Mouse (Mus musculus): ENCODE measurements around the gene Dnah1. TPM values are rescaled to one million over a fixed set of nuclear protein-coding genes. Genes with fewer than 3 reads are reported as not detected.

The Dnah1 gene
- polyA plus RNA-seq, 2 experiments, result 5.6 to 12.1 TPM

DNA sequence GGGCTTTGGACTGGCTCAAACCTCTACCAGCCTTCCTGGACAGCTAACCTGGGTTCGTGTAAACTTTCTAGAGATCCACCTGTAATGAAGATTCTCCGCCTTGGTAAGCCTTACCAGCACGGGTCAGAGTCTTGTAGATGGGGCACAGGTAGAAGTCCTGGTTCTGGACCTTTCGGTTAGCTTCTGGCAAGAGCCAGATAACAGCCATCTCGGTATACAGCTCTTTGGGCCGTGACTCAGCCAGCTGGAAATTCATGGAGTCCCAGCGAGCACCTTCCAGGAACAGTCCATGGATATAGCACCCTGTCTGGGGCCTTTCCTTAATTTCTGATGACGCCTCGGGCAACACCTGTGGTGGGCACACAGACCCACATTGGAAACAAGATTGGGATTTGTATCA lies 62.8 kb downstream of the Dnah1 start:
- Histone ChIP-seq H3K9ac (ENCODE audit: low read depth, low read length, severe bottlenecking) (no peak overlapping the region), H3K9me3 (ENCODE audit: control insufficient read depth, low read length) (no peaks in the 10 kb centered on the region), H3K4me2 (replicated peaks; ENCODE audit: low read depth, low read length, severe bottlenecking) (no peak overlapping the region), H3K36me3 (ENCODE audit: control insufficient read depth, insufficient read depth, low read length) (peaks cover 68% of the 10 kb centered on the region), H3K4me1 (ENCODE audit: control insufficient read depth, insufficient read depth, low read length) (peaks cover 6% of the 10 kb centered on the region; the same call in 1 of the 2 replicates), H3K27ac (replicated peaks; ENCODE audit: low read depth, low read length) (no peak overlapping the region), H3K4me3 (replicated peaks; ENCODE audit: low read length) (no peak overlapping the region), H3K27me3 (ENCODE audit: control insufficient read depth, insufficient read depth, low read length) (no peaks in the 10 kb centered on the region)
- DNase-seq (ENCODE audit: low spot score), result no peak
- 96% methylated on average over 9 of the region's 9 CpGs for WGBS
- ATAC-seq (ENCODE audit: low FRiP score, low read depth), result no peak
- TF ChIP-seq POLR2A (IDR thresholded peaks at IDR 0.05; ENCODE audit: borderline replicate concordance, extremely low read depth, insufficient read depth, insufficient read length), result no peak

- TF ChIP-seq POLR2A (IDR thresholded peaks at IDR 0.05; ENCODE audit: borderline replicate concordance, extremely low read depth, insufficient read depth, insufficient read length), result no peak
- Histone ChIP-seq H3K36me3 (ENCODE audit: control insufficient read depth, insufficient read depth, low read length) (peaks cover 74% of the 10 kb centered on the region), H3K4me2 (replicated peaks; ENCODE audit: low read depth, low read length, severe bottlenecking) (no peak overlapping the region), H3K27ac (replicated peaks; ENCODE audit: low read depth, low read length) (no peak overlapping the region), H3K27me3 (ENCODE audit: control insufficient read depth, insufficient read depth, low read length) (no peaks in the 10 kb centered on the region), H3K4me3 (replicated peaks; ENCODE audit: low read length) (no peak overlapping the region), H3K9ac (ENCODE audit: low read depth, low read length, severe bottlenecking) (no peak overlapping the region), H3K9me3 (ENCODE audit: control insufficient read depth, low read length) (no peaks in the 10 kb centered on the region), H3K4me1 (ENCODE audit: control insufficient read depth, insufficient read depth, low read length) (peaks cover 6% of the 10 kb centered on the region; the same call in 1 of the 2 replicates)
- no peak for ATAC-seq (ENCODE audit: low FRiP score, low read depth)
- no peak for DNase-seq (ENCODE audit: low spot score)
- WGBS, result 95% methylated on average over 4 of the region's 4 CpGs
Measured at GRCm38 (mm10) chr14:31260374-31260773, 63.3 kb downstream of the Dnah1 start.

- Histone ChIP-seq H3K4me3 (replicated peaks; ENCODE audit: low read length) (no peak overlapping the region), H3K9ac (ENCODE audit: low read depth, low read length, severe bottlenecking) (no peak overlapping the region), H3K27me3 (ENCODE audit: control insufficient read depth, insufficient read depth, low read length) (no peaks in the 10 kb centered on the region), H3K4me2 (replicated peaks; ENCODE audit: low read depth, low read length, severe bottlenecking) (no peak overlapping the region), H3K9me3 (ENCODE audit: control insufficient read depth, low read length) (no peaks in the 10 kb centered on the region), H3K27ac (replicated peaks; ENCODE audit: low read depth, low read length) (no peak overlapping the region), H3K36me3 (ENCODE audit: control insufficient read depth, insufficient read depth, low read length) (peaks cover 92% of the 10 kb centered on the region), H3K4me1 (ENCODE audit: control insufficient read depth, insufficient read depth, low read length) (no peaks in the 10 kb centered on the region)
- no peak for TF ChIP-seq POLR2A (IDR thresholded peaks at IDR 0.05; ENCODE audit: borderline replicate concordance, extremely low read depth, insufficient read depth, insufficient read length)
- ATAC-seq (ENCODE audit: low FRiP score, low read depth), result no peak
- 94% methylated on average over 14 of the region's 14 CpGs for WGBS
- no peak for DNase-seq (ENCODE audit: low spot score)
Measured at GRCm38 (mm10) chr14:31258476-31259050, 65.1 kb downstream of the Dnah1 start.

GRCm38 (mm10) chr14:31252091-31252490 lies 71.6 kb downstream of the Dnah1 start:
- ATAC-seq (ENCODE audit: low FRiP score, low read depth) (no peak), DNase-seq (ENCODE audit: low spot score) (no peak)
- Histone ChIP-seq H3K9ac (ENCODE audit: low read depth, low read length, severe bottlenecking) (peak overlapping the region; percentile 99), H3K4me1 (ENCODE audit: control insufficient read depth, insufficient read depth, low read length) (peaks cover 5% of the 10 kb centered on the region), H3K9me3 (ENCODE audit: control insufficient read depth, low read length) (no peaks in the 10 kb centered on the region), H3K4me2 (replicated peaks; ENCODE audit: low read depth, low read length, severe bottlenecking) (peak overlapping the region; percentile 76), H3K4me3 (replicated peaks; ENCODE audit: low read length) (peak overlapping the region; percentile 97), H3K36me3 (ENCODE audit: control insufficient read depth, insufficient read depth, low read length) (peaks cover 44% of the 10 kb centered on the region), H3K27ac (replicated peaks; ENCODE audit: low read depth, low read length) (no peak overlapping the region), H3K27me3 (ENCODE audit: control insufficient read depth, insufficient read depth, low read length) (no peaks in the 10 kb centered on the region)
- TF ChIP-seq POLR2A (IDR thresholded peaks at IDR 0.05; ENCODE audit: borderline replicate concordance, extremely low read depth, insufficient read depth, insufficient read length), result no peak
- 82% methylated on average over 5 of the region's 5 CpGs for WGBS

DNA sequence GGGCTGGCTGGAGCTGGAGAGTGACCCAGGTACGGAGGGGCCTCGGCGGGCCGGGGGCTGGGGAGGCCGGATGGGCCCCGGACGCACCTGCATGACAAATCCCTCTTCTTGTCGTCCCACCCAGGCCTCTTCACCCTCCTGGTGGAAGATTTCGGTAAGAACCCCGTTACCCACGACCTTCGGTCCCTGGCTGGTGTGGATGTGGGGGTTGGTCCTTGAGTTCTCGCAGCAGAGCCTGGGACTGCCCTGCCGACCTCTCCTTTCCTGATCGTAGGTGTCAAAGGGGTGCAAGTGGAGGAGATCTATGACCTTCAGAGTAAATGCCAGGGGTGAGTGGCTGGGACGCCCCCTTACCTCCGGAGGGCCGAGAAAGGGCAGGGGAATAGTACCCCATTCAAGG lies 72.1 kb downstream of the Dnah1 start:
- Histone ChIP-seq H3K9ac (ENCODE audit: low read depth, low read length, severe bottlenecking) (peak overlapping the region; percentile 99), H3K4me3 (replicated peaks; ENCODE audit: low read length) (peak overlapping the region; percentile 97), H3K9me3 (ENCODE audit: control insufficient read depth, low read length) (no peaks in the 10 kb centered on the region), H3K4me1 (ENCODE audit: control insufficient read depth, insufficient read depth, low read length) (peaks cover 5% of the 10 kb centered on the region), H3K4me2 (replicated peaks; ENCODE audit: low read depth, low read length, severe bottlenecking) (peak overlapping the region; percentile 76), H3K36me3 (ENCODE audit: control insufficient read depth, insufficient read depth, low read length) (peaks cover 39% of the 10 kb centered on the region), H3K27ac (replicated peaks; ENCODE audit: low read depth, low read length) (peak overlapping the region; percentile 93), H3K27me3 (ENCODE audit: control insufficient read depth, insufficient read depth, low read length) (no peaks in the 10 kb centered on the region)
- DNase-seq (ENCODE audit: low spot score) (no peak), ATAC-seq (ENCODE audit: low FRiP score, low read depth) (peak; percentile 31; the same call in 1 of the 2 replicates)
- TF ChIP-seq POLR2A (IDR thresholded peaks at IDR 0.05; ENCODE audit: borderline replicate concordance, extremely low read depth, insufficient read depth, insufficient read length), result no peak
- WGBS, result 1% methylated on average over 18 of the region's 18 CpGs
